Mouse (Mus musculus) kidney, embryonic 16.5 days (tissue): Measurements from ENCODE around the gene Birc6. TPM values are rescaled to one million over a fixed set of nuclear protein-coding genes. Genes with fewer than 3 reads are reported as not detected.

Experiments
- ATAC-seq: fragments of 200-750 bp; cut with Nextera tagmentation; 2 replicates; pipeline ENCODE4 v1.8.0; 2017; ENCODE audit warnings: moderate TSS enrichment; ENCODE audit not compliant: low FRiP score, low TSS enrichment
- H3K27ac ChIP-seq: fragments of 300-500 bp; sonication (generic); 2 replicates; pipeline ENCODE4 v1.5.1; 2014; ENCODE audit warnings: low read length
- H3K27me3 ChIP-seq: fragments of 300-500 bp; sonication (generic); 2 replicates; pipeline ENCODE4 v1.6.1; 2014; ENCODE audit warnings: low read length, control low read depth, mixed read lengths; ENCODE audit not compliant: insufficient read depth
- H3K36me3 ChIP-seq: fragments of 300-500 bp; sonication (generic); 2 replicates; pipeline ENCODE4 v1.6.1; 2014; ENCODE audit warnings: low read length, control low read depth, mixed read lengths; ENCODE audit not compliant: insufficient read depth
- H3K4me1 ChIP-seq: fragments of 300-500 bp; sonication (generic); 2 replicates; pipeline ENCODE4 v1.6.1; 2014; ENCODE audit warnings: low read length, control low read depth, mixed read lengths; ENCODE audit not compliant: insufficient read depth
- H3K4me2 ChIP-seq: fragments of 300-500 bp; sonication (generic); replicated peaks from 2 replicates; pipeline ENCODE4 v1.6.1; 2014; ENCODE audit warnings: low read depth, low read length
- H3K4me3 ChIP-seq: fragments of 300-500 bp; sonication (generic); 2 replicates; pipeline ENCODE4 v1.5.1; 2014; ENCODE audit warnings: mild to moderate bottlenecking, low read length
- H3K9ac ChIP-seq: fragments of 300-500 bp; sonication (generic); replicated peaks from 2 replicates; pipeline ENCODE4 v1.6.1; 2014; ENCODE audit warnings: low read length
- H3K9me3 ChIP-seq: fragments of 300-500 bp; sonication (generic); 2 replicates; pipeline ENCODE4 v1.6.1; 2016; ENCODE audit warnings: low read length, control low read depth
- WGBS: fragments of 180-500 bp; shearing (Covaris S2); extraction: QIAGEN DNeasy Blood & Tissue Kit; methylation state at CpG from one replicate; pipeline ENCODE4 v1.1.7; 2014; 5-methylcytosine and 5-hydroxymethylcytosine counted together
- polyA plus RNA-seq: library from polyadenylated mRNA; unstranded; fragments of >200 nt; fragmentation: Nextera tagmentation; extraction: Ambion mirVana; gene quantifications from 2 replicates; pipeline ENCODE4 v1.2.1, GENCODE M21; 2015

Birc6 gene
- polyA plus RNA-seq, 1 experiment from 2014 or later: 64.6 TPM

DNA sequence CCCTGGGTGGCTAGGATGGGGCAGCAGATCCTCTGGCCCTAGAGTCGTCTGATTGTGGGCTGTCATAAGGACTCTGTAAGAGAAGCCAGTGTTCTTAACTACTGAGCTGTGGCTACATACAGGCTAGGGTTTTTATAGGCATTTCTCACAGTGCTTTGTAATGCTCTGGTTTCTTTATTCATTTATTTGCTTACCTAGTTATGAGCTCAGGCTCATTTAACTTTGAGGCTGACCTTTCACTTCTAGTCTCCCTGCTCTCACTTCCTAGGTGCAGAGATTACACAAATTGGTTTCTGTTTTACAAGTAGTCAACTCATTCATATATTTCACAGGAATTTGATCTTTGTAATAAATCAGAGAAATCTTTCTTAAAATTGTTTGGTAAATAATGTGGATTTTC lies 73.1 kb downstream of the Birc6 start:
- no peak for ATAC-seq
- no peak overlapping the region for H3K27ac ChIP-seq
- H3K4me3 ChIP-seq: no peak overlapping the region
- no peaks in the 10 kb centered on the region for H3K9me3 ChIP-seq
- H3K4me2 ChIP-seq: no peak overlapping the region
- no peaks in the 10 kb centered on the region for H3K27me3 ChIP-seq
- no peak overlapping the region for H3K9ac ChIP-seq
- no peaks in the 10 kb centered on the region for H3K4me1 ChIP-seq
- WGBS: 78% methylated on average over 1 of the region's 1 CpGs
- peaks cover 28% of the 10 kb centered on the region for H3K36me3 ChIP-seq

DNA sequence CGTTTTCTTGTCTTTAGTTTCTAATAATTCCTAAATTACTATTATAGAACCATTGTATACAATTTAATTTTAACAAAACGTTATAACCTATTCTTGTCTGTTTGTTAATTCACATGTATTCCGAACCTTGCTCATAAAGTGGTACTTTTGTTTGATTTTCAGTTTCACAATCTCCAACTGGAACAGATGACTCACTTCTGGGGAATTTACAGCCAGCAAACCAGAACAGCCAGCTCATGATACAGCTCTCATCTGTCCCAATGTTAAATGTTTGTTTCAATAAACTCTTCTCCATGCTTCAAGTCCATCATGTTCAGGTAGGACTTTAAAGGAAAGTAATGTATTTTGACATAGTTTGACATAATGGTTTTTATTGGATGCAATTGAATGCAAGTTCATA lies 102.7 kb downstream of the Birc6 start:
- ATAC-seq: no peak
- Histone ChIP-seq H3K27me3 (no peaks in the 10 kb centered on the region), H3K4me1 (no peaks in the 10 kb centered on the region), H3K27ac (no peak overlapping the region), H3K4me2 (no peak overlapping the region), H3K9ac (no peak overlapping the region), H3K9me3 (no peaks in the 10 kb centered on the region), H3K4me3 (no peak overlapping the region), H3K36me3 (peaks cover 50% of the 10 kb centered on the region)
- WGBS: 89% methylated on average over 3 of the region's 3 CpGs

DNA sequence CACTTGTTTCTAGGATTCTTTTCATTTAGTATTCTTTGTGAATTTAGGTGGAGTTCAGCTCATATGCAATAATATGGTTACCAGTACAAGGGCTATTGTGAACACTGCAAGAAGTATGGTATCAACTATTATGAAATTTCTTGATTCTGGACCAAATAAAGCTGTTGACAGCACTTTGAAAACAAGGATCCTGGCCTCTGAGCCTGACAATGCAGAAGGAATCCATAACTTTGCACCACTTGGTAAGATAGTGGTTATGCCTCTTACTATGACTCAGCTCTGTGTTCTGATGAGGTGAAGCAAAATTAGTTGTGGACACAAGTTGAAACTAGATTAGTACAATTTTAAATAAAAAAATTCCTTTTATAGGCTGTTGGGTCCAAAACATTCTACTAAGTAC lies 114.3 kb downstream of the Birc6 start:
- Histone ChIP-seq H3K27ac (no peak overlapping the region), H3K4me1 (no peaks in the 10 kb centered on the region), H3K27me3 (no peaks in the 10 kb centered on the region), H3K36me3 (peaks cover 25% of the 10 kb centered on the region), H3K4me3 (no peak overlapping the region), H3K4me2 (no peak overlapping the region), H3K9ac (no peak overlapping the region), H3K9me3 (no peaks in the 10 kb centered on the region)
- ATAC-seq: no peak

DNA sequence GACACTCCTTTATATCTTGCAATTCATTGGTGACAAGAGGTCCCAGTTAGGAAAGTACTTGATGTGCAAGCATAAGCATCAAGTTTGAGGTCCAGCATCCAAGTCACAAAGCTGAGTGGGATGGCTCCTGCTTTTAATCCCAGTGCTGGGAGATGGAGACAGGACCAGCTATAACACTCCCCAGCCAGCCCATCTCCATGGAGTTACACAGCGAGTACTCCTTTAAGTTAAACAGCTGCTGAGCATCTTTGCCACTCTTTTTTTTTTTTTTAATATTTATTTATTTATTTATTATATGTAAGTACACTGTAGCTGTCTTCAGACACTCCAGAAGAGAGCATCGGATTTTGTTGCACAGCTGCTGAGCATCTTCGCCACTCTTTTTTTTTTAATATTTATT lies 130.3 kb downstream of the Birc6 start:
- WGBS: 92% methylated on average over 3 of the region's 3 CpGs
- Histone ChIP-seq H3K4me2 (no peak overlapping the region), H3K4me3 (no peak overlapping the region), H3K27me3 (no peaks in the 10 kb centered on the region), H3K4me1 (no peaks in the 10 kb centered on the region), H3K36me3 (peaks cover 45% of the 10 kb centered on the region), H3K9ac (no peak overlapping the region), H3K9me3 (no peaks in the 10 kb centered on the region), H3K27ac (no peak overlapping the region)
- no peak for ATAC-seq

DNA sequence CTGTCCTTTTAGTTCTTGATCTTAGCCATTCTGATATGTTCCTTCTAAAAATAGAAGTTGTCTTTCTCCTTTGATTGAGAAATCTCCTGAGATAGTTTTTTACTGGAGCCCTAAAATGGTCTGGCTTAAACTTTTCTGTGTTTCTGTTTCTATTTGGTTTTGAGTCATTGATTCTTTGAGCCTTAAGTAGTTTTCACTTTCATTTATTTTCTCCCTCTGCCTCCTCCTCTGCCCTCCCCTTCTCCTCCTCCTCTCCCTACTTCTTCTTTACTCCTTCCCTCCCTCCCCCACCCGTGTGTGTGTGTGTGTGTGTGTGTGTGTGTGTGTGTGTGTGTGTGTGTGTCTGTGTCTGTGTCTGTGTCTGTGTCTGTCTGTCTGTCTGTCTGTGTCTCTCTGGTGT lies 139.9 kb downstream of the Birc6 start:
- peaks cover 47% of the 10 kb centered on the region for H3K36me3 ChIP-seq
- no peak for ATAC-seq
- no peak overlapping the region for H3K4me2 ChIP-seq
- H3K27me3 ChIP-seq: no peaks in the 10 kb centered on the region
- no peak overlapping the region for H3K9ac ChIP-seq
- no CpG with 5 or more reads among the region's 1 CpGs for WGBS
- no peak overlapping the region for H3K27ac ChIP-seq
- H3K9me3 ChIP-seq: no peaks in the 10 kb centered on the region
- no peaks in the 10 kb centered on the region for H3K4me1 ChIP-seq
- H3K4me3 ChIP-seq: no peak overlapping the region

DNA sequence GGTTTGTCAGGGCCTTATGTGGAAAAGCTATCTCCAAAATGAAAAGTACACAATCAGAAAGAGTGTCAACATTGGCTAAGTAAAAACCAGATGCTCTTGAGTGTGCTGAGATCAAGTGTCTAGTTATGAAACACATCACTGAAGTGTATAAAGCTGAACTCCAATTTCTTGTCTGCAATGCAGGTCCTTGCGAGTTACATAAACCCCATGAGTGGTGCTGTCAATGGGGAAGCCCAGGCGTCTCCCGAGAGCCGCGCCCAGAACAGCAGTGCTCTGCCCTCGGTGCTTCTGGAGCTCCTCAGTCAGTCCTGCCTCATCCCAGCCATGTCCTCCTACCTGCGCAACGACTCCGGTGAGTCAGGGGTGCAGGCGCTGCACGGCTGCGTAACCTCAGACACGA lies 141.9 kb downstream of the Birc6 start:
- H3K9me3 ChIP-seq: no peaks in the 10 kb centered on the region
- H3K9ac ChIP-seq: no peak overlapping the region
- H3K36me3 ChIP-seq: peaks cover 36% of the 10 kb centered on the region
- H3K27ac ChIP-seq: no peak overlapping the region
- H3K27me3 ChIP-seq: no peaks in the 10 kb centered on the region
- no peaks in the 10 kb centered on the region for H3K4me1 ChIP-seq
- no peak overlapping the region for H3K4me2 ChIP-seq
- 94% methylated on average over 13 of the region's 13 CpGs for WGBS
- no peak for ATAC-seq
- H3K4me3 ChIP-seq: no peak overlapping the region

DNA sequence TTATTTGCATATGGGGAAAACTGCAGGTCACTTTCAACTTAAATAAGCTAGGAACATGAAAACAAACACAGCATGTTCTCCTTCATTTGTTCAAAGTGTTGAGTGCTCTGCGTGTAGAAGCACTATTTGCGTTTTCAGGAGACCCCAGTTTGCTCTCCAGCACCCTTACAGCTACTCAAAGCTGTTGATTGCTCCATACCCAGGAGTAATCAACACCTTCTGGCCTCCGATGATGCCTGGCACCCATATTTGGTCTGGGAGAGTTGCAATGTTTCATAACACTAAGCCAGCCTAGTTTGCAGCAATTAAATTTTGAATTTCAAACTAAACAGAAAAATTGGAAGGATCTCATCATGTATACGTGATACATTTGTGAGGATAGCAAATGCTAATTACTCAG lies 144.4 kb downstream of the Birc6 start:
- Histone ChIP-seq H3K9me3 (no peaks in the 10 kb centered on the region), H3K4me3 (no peak overlapping the region), H3K4me2 (no peak overlapping the region), H3K9ac (no peak overlapping the region), H3K4me1 (no peaks in the 10 kb centered on the region), H3K27ac (no peak overlapping the region), H3K27me3 (no peaks in the 10 kb centered on the region), H3K36me3 (peaks cover 37% of the 10 kb centered on the region)
- ATAC-seq: no peak
- WGBS: 81% methylated on average over 4 of the region's 4 CpGs

DNA sequence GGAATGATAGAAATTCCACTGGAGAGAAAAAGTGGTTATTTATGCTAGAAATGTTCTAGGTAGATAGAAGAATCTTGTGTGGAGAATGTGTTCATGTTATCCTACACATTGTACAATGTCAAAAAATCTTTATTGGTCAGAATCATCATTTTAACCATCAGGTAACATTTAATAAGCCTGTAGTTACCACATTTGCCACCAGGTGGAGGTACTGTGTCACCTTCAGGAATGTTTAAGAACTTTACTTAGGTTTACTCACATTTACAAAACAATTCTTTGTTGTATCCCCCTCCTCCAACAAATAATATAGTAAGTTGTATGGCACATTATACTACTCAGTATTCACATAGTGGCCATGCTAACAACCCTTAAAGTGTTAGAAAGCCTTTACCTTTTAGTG lies 145.2 kb downstream of the Birc6 start:
- Histone ChIP-seq H3K4me3 (no peak overlapping the region), H3K36me3 (peaks cover 41% of the 10 kb centered on the region), H3K9ac (no peak overlapping the region), H3K9me3 (no peaks in the 10 kb centered on the region), H3K27me3 (no peaks in the 10 kb centered on the region), H3K4me1 (no peaks in the 10 kb centered on the region), H3K27ac (no peak overlapping the region), H3K4me2 (no peak overlapping the region)
- no peak for ATAC-seq

DNA sequence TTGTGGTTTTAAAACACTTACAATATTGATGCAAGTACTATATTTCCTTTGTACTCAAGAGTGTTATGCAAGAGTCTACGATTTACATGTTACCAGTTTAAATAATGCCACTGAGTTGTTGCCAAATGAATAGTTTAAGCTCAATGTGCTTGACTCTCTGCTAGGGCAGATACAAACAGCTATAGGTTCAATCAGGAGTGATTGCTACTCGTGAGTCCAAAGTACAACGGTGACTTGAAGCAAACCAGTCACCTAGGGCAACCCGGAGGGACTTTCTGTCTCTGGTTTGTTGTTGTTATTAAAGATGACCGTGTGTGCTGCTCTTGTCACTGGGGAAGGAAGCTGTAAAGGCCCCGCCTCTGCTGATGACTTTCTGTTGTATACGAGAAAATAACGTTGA lies 150.0 kb downstream of the Birc6 start:
- Histone ChIP-seq H3K4me1 (no peaks in the 10 kb centered on the region), H3K9me3 (no peaks in the 10 kb centered on the region), H3K27ac (no peak overlapping the region), H3K36me3 (peaks cover 40% of the 10 kb centered on the region), H3K27me3 (no peaks in the 10 kb centered on the region), H3K9ac (no peak overlapping the region), H3K4me3 (no peak overlapping the region), H3K4me2 (no peak overlapping the region)
- ATAC-seq: no peak
- 95% methylated on average over 8 of the region's 8 CpGs for WGBS

DNA sequence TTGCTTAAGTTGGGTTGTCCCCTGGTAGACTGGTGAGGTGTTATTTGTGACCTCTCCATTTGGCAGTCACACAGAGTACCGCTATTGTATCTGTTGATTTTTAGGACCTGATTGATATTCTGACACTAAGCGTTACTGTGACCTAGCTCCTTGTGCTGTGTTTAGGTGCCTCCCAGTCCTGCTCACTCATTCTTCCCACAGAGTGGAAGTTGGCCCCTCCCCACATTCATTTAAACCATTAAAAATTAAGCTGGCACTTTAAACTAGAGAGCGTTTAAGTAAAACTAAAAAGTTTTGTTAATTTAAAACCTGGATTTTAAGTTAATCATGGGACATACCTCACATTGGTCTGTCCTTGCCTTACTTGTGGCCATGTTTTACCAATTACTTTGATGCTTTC lies 156.8 kb downstream of the Birc6 start:
- no peaks in the 10 kb centered on the region for H3K27me3 ChIP-seq
- H3K4me1 ChIP-seq: no peaks in the 10 kb centered on the region
- H3K27ac ChIP-seq: no peak overlapping the region
- H3K4me2 ChIP-seq: no peak overlapping the region
- peaks cover 28% of the 10 kb centered on the region for H3K36me3 ChIP-seq
- peak; percentile 84; the same call in 1 of the 2 replicates for ATAC-seq
- 75% methylated on average over 3 of the region's 3 CpGs for WGBS
- no peak overlapping the region for H3K4me3 ChIP-seq
- no peak overlapping the region for H3K9ac ChIP-seq
- no peaks in the 10 kb centered on the region for H3K9me3 ChIP-seq

DNA sequence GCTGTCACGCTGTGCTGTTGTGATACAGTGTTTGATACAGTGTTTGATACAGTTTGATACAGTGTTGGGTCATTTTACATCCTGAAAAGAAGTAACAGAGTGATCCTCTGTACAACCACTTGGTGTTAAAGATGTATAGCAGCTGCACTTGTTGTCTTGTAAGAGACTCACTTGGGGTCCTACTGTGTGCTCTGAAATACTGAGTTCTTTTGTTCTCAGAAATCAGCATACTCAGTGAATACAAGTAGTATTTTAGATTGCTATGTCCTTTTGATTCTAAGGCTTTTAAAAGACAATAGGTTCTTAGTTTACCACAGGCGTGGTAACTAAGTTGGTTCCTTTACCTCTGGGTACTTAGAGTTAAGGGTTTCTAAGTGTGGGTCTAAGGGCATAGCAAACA lies 160.5 kb downstream of the Birc6 start:
- no peak overlapping the region for H3K4me3 ChIP-seq
- H3K4me1 ChIP-seq: no peaks in the 10 kb centered on the region
- no peak overlapping the region for H3K9ac ChIP-seq
- H3K27ac ChIP-seq: no peak overlapping the region
- H3K36me3 ChIP-seq: peaks cover 36% of the 10 kb centered on the region
- 95% methylated on average over 2 of the region's 2 CpGs for WGBS
- H3K27me3 ChIP-seq: no peaks in the 10 kb centered on the region
- ATAC-seq: no peak
- no peaks in the 10 kb centered on the region for H3K9me3 ChIP-seq
- no peak overlapping the region for H3K4me2 ChIP-seq
